Mouse (Mus musculus): ENCODE results near the gene Dhx30.

Gene Dhx30

GRCm38 (mm10) chr9:110047857-110048256 is 69.8 kb downstream of the Dhx30 start:
- no peak for DNase-seq (ENCODE audit: low read depth, low spot score)

DNA sequence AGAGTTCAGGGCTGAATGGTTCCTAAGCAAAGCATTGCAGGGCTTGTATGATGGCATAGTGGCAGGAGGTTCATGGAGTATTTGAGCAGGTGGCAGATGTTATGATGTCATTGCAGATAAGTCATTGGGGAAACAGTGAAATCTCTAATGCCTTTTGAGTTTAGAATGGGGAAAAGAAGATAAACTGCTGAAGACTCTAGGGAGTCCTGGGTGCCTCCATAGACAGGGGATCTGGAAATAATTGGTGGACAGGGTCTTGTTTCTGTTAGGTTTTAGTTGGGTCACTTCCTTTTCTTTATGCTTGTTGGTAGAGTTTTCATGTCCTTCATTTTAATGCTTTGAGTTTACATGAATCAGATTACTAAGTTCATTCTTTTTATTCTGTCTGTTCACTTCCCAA is 70.4 kb downstream of the Dhx30 start:
- no peak for DNase-seq (ENCODE audit: low read depth, low spot score)

DNA sequence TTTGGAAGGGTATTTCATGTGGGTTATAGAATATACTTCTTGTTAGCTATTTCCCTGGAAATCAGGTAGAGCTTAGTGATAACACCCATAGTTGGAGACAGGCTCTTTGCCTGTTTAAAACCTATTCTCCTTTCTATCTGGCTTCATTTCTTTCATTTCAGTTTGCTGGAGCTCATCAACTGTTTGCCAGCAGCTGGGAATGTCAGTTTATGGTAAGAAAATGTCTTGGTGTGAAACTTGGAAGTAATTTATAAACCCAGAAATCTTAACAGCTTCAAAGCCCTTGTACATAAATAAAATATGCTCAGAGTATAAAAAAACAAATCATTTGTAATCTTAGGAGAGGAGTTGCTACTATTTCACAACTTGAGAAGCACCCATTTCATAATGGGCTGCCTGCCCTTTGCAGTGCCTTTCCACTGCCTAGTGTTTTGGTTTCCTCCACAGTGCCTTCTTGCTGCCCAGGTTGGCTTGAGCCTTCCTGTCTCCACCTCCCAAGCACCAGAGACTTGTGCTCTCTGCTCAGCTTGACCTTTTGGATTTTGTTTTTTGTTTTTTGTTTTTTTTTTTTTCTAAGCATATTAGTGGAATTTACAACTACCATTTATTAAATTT is 71.8 kb downstream of the Dhx30 start:
- no peak for DNase-seq (ENCODE audit: low read depth, low spot score)

GRCm38 (mm10) chr9:110044373-110044772 is 73.3 kb downstream of the Dhx30 start:
- peak; percentile 67 for DNase-seq (ENCODE audit: low read depth, low spot score)

DNA sequence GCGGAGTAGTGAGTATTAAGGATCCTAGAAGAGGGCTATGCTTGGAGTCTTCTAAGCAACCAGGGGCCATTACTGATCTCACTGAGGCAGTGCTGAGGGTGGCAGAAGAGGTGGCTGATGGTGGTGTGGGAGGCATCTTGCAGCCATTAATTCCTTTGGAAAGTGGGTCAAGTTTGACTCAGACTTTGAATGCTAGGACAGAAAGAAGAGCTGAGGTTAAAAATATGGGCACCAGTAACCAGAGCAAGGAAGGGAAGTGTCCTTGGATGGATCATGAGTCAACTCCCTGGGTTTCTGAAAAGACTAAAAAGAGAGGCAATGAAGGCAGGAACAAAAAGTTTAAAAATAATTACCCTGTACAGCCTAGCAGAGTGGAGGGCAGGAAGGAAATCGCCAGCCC is 79.1 kb downstream of the Dhx30 start:
- no peak for DNase-seq (ENCODE audit: low read depth, low spot score)

GRCm38 (mm10) chr9:110037895-110038294 is 79.7 kb downstream of the Dhx30 start:
- no peak for DNase-seq (ENCODE audit: low read depth, low spot score)

DNA sequence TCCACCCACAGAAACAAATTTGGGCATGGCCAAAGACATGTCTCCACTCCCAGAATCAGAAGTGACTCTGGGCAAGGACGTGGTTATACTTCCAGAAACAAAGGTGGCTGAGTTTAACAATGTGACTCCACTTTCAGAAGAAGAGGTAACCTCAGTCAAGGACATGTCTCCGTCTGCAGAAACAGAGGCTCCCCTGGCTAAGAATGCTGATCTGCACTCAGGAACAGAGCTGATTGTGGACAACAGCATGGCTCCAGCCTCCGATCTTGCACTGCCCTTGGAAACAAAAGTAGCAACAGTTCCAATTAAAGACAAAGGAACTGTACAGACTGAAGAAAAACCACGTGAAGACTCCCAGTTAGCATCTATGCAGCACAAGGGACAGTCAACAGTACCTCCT is 82.5 kb downstream of the Dhx30 start:
- DNase-seq (ENCODE audit: low read depth, low spot score), result no peak

All from telencephalon, adult 2 months (tissue).